Mouse (Mus musculus) bone marrow, adult 2 months (tissue): Measurements from ENCODE around the gene Dmrta2. TPM values are rescaled to one million over a fixed set of nuclear protein-coding genes. Genes with fewer than 3 reads are reported as not detected.

Source experiments
- H3K27ac ChIP-seq: fragments of 200-500 bp; 2 replicates; pipeline ENCODE4 v1.5.1; 2012; ENCODE audit warnings: low read depth, mild to moderate bottlenecking, control low read depth, inconsistent platforms, low read length; ENCODE audit not compliant: control insufficient read depth, poor library complexity, insufficient read depth
- H3K4me1 ChIP-seq: fragments of 200-500 bp; 2 replicates; pipeline ENCODE4 v1.6.1; 2011; ENCODE audit warnings: low read length; ENCODE audit not compliant: control insufficient read depth, insufficient read depth
- H3K4me3 ChIP-seq: fragments of 200-500 bp; replicated peaks from 2 replicates; pipeline ENCODE3; 2011; ENCODE audit warnings: mild to moderate bottlenecking, low read depth, low read length, control low read depth; ENCODE audit not compliant: control insufficient read depth
- CTCF ChIP-seq: fragments of 200-500 bp; IDR thresholded peaks from 2 replicates; pipeline ENCODE4 v1.5.1; 2011; ENCODE audit warnings: low read length, control low read depth; ENCODE audit not compliant: control insufficient read depth, insufficient read depth
- POLR2A ChIP-seq: fragments of 200-500 bp; IDR thresholded peaks from 2 replicates; pipeline ENCODE4 v1.6.1; 2011; ENCODE audit warnings: low read depth, mild to moderate bottlenecking, control low read depth, low read length, borderline replicate concordance; ENCODE audit not compliant: control insufficient read depth
- WGBS: fragments of 180-500 bp; shearing (Covaris S2); methylation state at CpG from one replicate; pipeline ENCODE4 v1.1.7; 2018; 5-methylcytosine and 5-hydroxymethylcytosine counted together
- polyA plus RNA-seq: library from polyadenylated mRNA; stranded (reverse); fragments of >200 nt; gene quantifications from 2 replicates; pipeline ENCODE4 v1.2.4, GENCODE M21; 2011; ENCODE audit warnings: low replicate concordance; ENCODE audit not compliant: missing spikeins, insufficient read depth, insufficient read length

Dmrta2 gene
- polyA plus RNA-seq, 1 experiment, result not detected

GRCm38 (mm10) chr4:109978068-109978857, 410 bp downstream of the Dmrta2 start:
- no peak overlapping the region for H3K27ac ChIP-seq
- 2% methylated on average over 56 of the region's 56 CpGs for WGBS
- no peak overlapping the region for H3K4me3 ChIP-seq
- no peaks in the 10 kb centered on the region for H3K4me1 ChIP-seq
- TF ChIP-seq CTCF (no peak), POLR2A (no peak)

GRCm38 (mm10) chr4:109978858-109979340, 1.0 kb downstream of the Dmrta2 start:
- no peak overlapping the region for H3K27ac ChIP-seq
- H3K4me1 ChIP-seq, result no peaks in the 10 kb centered on the region
- 5% methylated on average over 9 of the region's 9 CpGs for WGBS
- H3K4me3 ChIP-seq, result no peak overlapping the region
- TF ChIP-seq POLR2A (no peak), CTCF (no peak)

GRCm38 (mm10) chr4:109979461-109980320, 1.8 kb downstream of the Dmrta2 start:
- H3K4me1 ChIP-seq, result no peaks in the 10 kb centered on the region
- H3K27ac ChIP-seq, result no peak overlapping the region
- 4% methylated on average over 66 of the region's 66 CpGs for WGBS
- TF ChIP-seq POLR2A (no peak), CTCF (no peak)
- H3K4me3 ChIP-seq, result no peak overlapping the region

- no peak for TF ChIP-seq POLR2A
- TF ChIP-seq CTCF, result no peak
- Histone ChIP-seq H3K27ac (no peak overlapping the region), H3K4me3 (no peak overlapping the region), H3K4me1 (no peaks in the 10 kb centered on the region)
- WGBS, result 10% methylated on average over 29 of the region's 29 CpGs
Measured at GRCm38 (mm10) chr4:109980321-109981082, 2.6 kb downstream of the Dmrta2 start.

- WGBS, result 4% methylated on average over 37 of the region's 37 CpGs
- TF ChIP-seq POLR2A (no peak), CTCF (no peak)
Measured at GRCm38 (mm10) chr4:109981083-109981870, 3.4 kb downstream of the Dmrta2 start.

GRCm38 (mm10) chr4:109981871-109982680, 4.2 kb downstream of the Dmrta2 start:
- no peaks in the 10 kb centered on the region for H3K4me1 ChIP-seq
- 3% methylated on average over 95 of the region's 99 CpGs for WGBS

More at GRCm38 (mm10) chr4:109981083-109981870, 3.4 kb downstream of the Dmrta2 start:
- no peak overlapping the region for H3K4me3 ChIP-seq
- H3K4me1 ChIP-seq, result no peaks in the 10 kb centered on the region
- H3K27ac ChIP-seq, result no peak overlapping the region; the same call in 1 of the 2 replicates

GRCm38 (mm10) chr4:109982681-109983265, 4.9 kb downstream of the Dmrta2 start:
- TF ChIP-seq POLR2A (no peak), CTCF (no peak)
- Histone ChIP-seq H3K4me1 (no peaks in the 10 kb centered on the region), H3K4me3 (no peak overlapping the region), H3K27ac (no peak overlapping the region)
- WGBS, result 5% methylated on average over 30 of the region's 30 CpGs

More at GRCm38 (mm10) chr4:109981871-109982680, 4.2 kb downstream of the Dmrta2 start:
- Histone ChIP-seq H3K4me3 (no peak overlapping the region), H3K27ac (no peak overlapping the region; the same call in 1 of the 2 replicates)
- TF ChIP-seq POLR2A (no peak), CTCF (no peak)
